Mouse (Mus musculus): Measurements from ENCODE around the gene Olfr1375.

DNA sequence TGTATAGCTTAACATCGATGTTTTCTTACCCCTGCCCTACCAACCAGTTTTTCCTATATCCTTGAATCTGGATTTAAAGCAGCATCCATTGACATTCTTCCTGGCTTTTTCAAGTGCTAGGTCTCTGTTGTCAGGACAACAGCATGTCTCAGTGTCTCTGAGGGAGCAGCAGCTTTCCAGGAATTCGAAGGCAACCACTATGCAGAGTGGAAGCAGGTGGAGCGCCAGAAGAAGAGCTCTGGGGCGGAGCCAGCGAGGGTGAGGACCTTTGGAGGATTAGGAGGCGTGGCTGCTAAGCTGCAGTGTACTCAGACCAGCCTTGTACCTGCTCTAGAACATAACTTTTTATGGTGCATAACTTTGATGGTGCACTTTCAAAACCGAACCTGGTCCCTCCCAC lies 36.6 kb downstream of the Olfr1375 start:
- no peak for TF ChIP-seq POLR2A (IDR thresholded peaks at IDR 0.05; ENCODE audit: insufficient read depth, low read length)
- TF ChIP-seq CTCF (IDR thresholded peaks at IDR 0.05; ENCODE audit: low read depth, low read length) = no peak

All from ES-Bruce4 (cell line).